Mouse (Mus musculus) heart, postnatal 25 days (tissue): ENCODE measurements around the gene Gm14180. TPM values are rescaled to one million over a fixed set of nuclear protein-coding genes. Genes with fewer than 3 reads are reported as not detected.
"Not testable (repeated sequence)": the region's sequence is repeated elsewhere in the genome, so short reads cannot be mapped to it uniquely, and the experiment has no call there.

ENCODE experiments used
- DNase-seq: peaks from one replicate; pipeline ENCODE4 v3.0.0; 2022; ENCODE audit warnings: low spot score
- intact Hi-C: fragments of 180-260 bp; cut with DNase I; formaldehyde crosslinking; loops from one replicate; pipeline ENCODE4 v1.15.1; 2025
- total RNA-seq, 2 experiments: library from RNA; stranded (reverse); gene quantifications; 2 replicates each; pipeline ENCODE4 v1.2.3; 2021

The Gm14180 gene
- not detected for total RNA-seq

GRCm38 (mm10) chr11:99734190-99734589 lies at the start of gene Gm14180:
Gene Gm14180 (minus strand): TSS chr11:99734290.
- no peak for DNase-seq
- intact Hi-C loops = no loop called here

- DNase-seq = no peak
- intact Hi-C loops = no loop called here
These were observed 46.5 kb upstream of the Gm14180 start, which contains the start of gene Krtap4-8 for GRCm38 (mm10) chr11:99780604-99781003. Gene Krtap4-8 (minus strand): TSS chr11:99780704.

- DNase-seq = no peak
- intact Hi-C loops = no loop called here
These were observed 44.3 kb upstream of the Gm14180 start for GRCm38 (mm10) chr11:99778401-99778800.

GRCm38 (mm10) chr11:99772813-99773212 lies 38.7 kb upstream of the Gm14180 start, which contains the start of gene Gm11595:
Gene Gm11595 (minus strand): TSS chr11:99772913.
- intact Hi-C loops, DNase-seq: not testable (repeated sequence)

- intact Hi-C loops = no loop called here
- DNase-seq = no peak
These were observed 34.3 kb upstream of the Gm14180 start for GRCm38 (mm10) chr11:99768410-99768809.

GRCm38 (mm10) chr11:99758877-99759276 lies 24.8 kb upstream of the Gm14180 start:
- DNase-seq = no peak
- intact Hi-C loops = no loop called here

GRCm38 (mm10) chr11:99743985-99744384 lies 9.9 kb upstream of the Gm14180 start:
- DNase-seq = no peak
- intact Hi-C loops = no loop called here

GRCm38 (mm10) chr11:99724061-99724460 lies 10.0 kb downstream of the Gm14180 start:
- DNase-seq = no peak
- intact Hi-C loops = loop anchor here (1.0 kb wide), 1 partner anchor 38 kb away; no protein-coding TSS in a partner anchor

- intact Hi-C loops = no loop called here
- no peak for DNase-seq
These were observed 15.3 kb downstream of the Gm14180 start for GRCm38 (mm10) chr11:99718759-99719158.

- no peak for DNase-seq
- intact Hi-C loops = no loop called here
These were observed 43.6 kb downstream of the Gm14180 start, which contains the start of gene Gm14190 for GRCm38 (mm10) chr11:99690463-99690862. Gene Gm14190 (minus strand): TSS chr11:99690740.

- DNase-seq, intact Hi-C loops: not testable (repeated sequence)
These were observed 48.9 kb downstream of the Gm14180 start for GRCm38 (mm10) chr11:99685235-99685634.

Other genes with a start within 250 kb of the Gm14180 start
- gene Krt23, start 241.2 kb downstream of the Gm14180 start, total RNA-seq = not detected
- gene Krt39, start 213.0 kb downstream of the Gm14180 start, total RNA-seq = not detected
- not detected for gene Krt40, start 191.1 kb downstream of the Gm14180 start, total RNA-seq
- not detected for gene Krtap3-3, start 183.4 kb downstream of the Gm14180 start, total RNA-seq
- not detected for gene Krtap3-2, start 177.4 kb downstream of the Gm14180 start, total RNA-seq
- gene Gm11939, start 174.8 kb downstream of the Gm14180 start, total RNA-seq = not detected
- not detected for gene Krtap3-1, start 167.7 kb downstream of the Gm14180 start, total RNA-seq
- gene Krtap1-5, start 153.3 kb downstream of the Gm14180 start, total RNA-seq = not detected
- not detected for gene Krtap1-4, start 150.6 kb downstream of the Gm14180 start, total RNA-seq
- gene Krtap1-3, start 143.0 kb downstream of the Gm14180 start, total RNA-seq = not detected
- not detected for gene Krtap9-3, start 136.2 kb downstream of the Gm14180 start, total RNA-seq
- gene Gm11938, start 131.0 kb downstream of the Gm14180 start, total RNA-seq = not detected
- not detected for gene Gm11937, start 124.1 kb downstream of the Gm14180 start, total RNA-seq
- not detected for gene Krtap2-4, start 119.4 kb downstream of the Gm14180 start, total RNA-seq
- gene Gm11562, start 113.9 kb downstream of the Gm14180 start, total RNA-seq = not detected
- not detected for gene Krtap4-1, start 106.1 kb downstream of the Gm14180 start, total RNA-seq
- gene Krtap4-2, start 99.2 kb downstream of the Gm14180 start, total RNA-seq = not detected
- not detected for gene Krtap4-7, start 90.2 kb downstream of the Gm14180 start, total RNA-seq
- not detected for gene Gm11555, start 84.1 kb downstream of the Gm14180 start, total RNA-seq
- not detected for gene Gm11563, start 75.3 kb downstream of the Gm14180 start, total RNA-seq
- not detected for gene Krtap4-6, start 68.3 kb downstream of the Gm14180 start, total RNA-seq
- not detected for gene Gm14190, start 43.5 kb downstream of the Gm14180 start, total RNA-seq
- gene Gm11595, start 38.6 kb upstream of the Gm14180 start, total RNA-seq = not detected
- gene Krtap4-8, start 46.4 kb upstream of the Gm14180 start, total RNA-seq = not detected
- not detected for gene Krtap4-9, start 50.9 kb upstream of the Gm14180 start, total RNA-seq
- not detected for gene Gm11596, start 59.2 kb upstream of the Gm14180 start, total RNA-seq
- not detected for gene Gm11569, start 64.6 kb upstream of the Gm14180 start, total RNA-seq
- not detected for gene Gm11554, start 70.2 kb upstream of the Gm14180 start, total RNA-seq
- gene Krtap4-13, start 75.6 kb upstream of the Gm14180 start, total RNA-seq = not detected
- gene Gm11564, start 81.4 kb upstream of the Gm14180 start, total RNA-seq = not detected
- gene 2300003K06Rik, start 103.8 kb upstream of the Gm14180 start, total RNA-seq = not detected
- not detected for gene Krtap4-16, start 117.3 kb upstream of the Gm14180 start, total RNA-seq
- gene Gm11568, start 123.6 kb upstream of the Gm14180 start, total RNA-seq = not detected
- not detected for gene Gm11559, start 130.2 kb upstream of the Gm14180 start, total RNA-seq
- not detected for gene Krtap9-1, start 139.1 kb upstream of the Gm14180 start, total RNA-seq
- gene Gm11567, start 144.9 kb upstream of the Gm14180 start, total RNA-seq = not detected
- not detected for gene Krtap31-1, start 173.6 kb upstream of the Gm14180 start, total RNA-seq
- gene Gm11565, start 180.5 kb upstream of the Gm14180 start, total RNA-seq = not detected
- gene Krtap31-2, start 202.0 kb upstream of the Gm14180 start, total RNA-seq = not detected
- not detected for gene Krtap9-5, start 214.2 kb upstream of the Gm14180 start, total RNA-seq
- not detected for gene Krtap29-1, start 244.8 kb upstream of the Gm14180 start, total RNA-seq